Mouse (Mus musculus): ENCODE measurements around the gene Dock10. TPM values are rescaled to one million over a fixed set of nuclear protein-coding genes. Genes with fewer than 3 reads are reported as not detected.

Dock10 gene
- polyA plus RNA-seq, 1 experiment from 2014 or later, result 2.9 TPM

- Histone ChIP-seq H3K27me3 (ENCODE audit: control insufficient read depth, insufficient read depth, low read length) (no peaks in the 10 kb centered on the region), H3K4me3 (ENCODE audit: low read depth, low read length) (no peak overlapping the region), H3K36me3 (ENCODE audit: control insufficient read depth, insufficient read depth, low read length) (no peaks in the 10 kb centered on the region), H3K9me3 (ENCODE audit: control insufficient read depth, low read length) (no peaks in the 10 kb centered on the region), H3K4me1 (ENCODE audit: control insufficient read depth, insufficient read depth, low read length) (no peaks in the 10 kb centered on the region), H3K27ac (ENCODE audit: low read depth, low read length) (no peak overlapping the region), H3K9ac (ENCODE audit: low read length) (no peak overlapping the region), H3K4me2 (no peak overlapping the region)
- DNase-seq (ENCODE audit: low spot score, missing footprints) (no peak), ATAC-seq (ENCODE audit: low FRiP score) (no peak)
- WGBS, result 93% methylated on average over 3 of the region's 3 CpGs
Measured at GRCm38 (mm10) chr1:80671730-80672129, 86.6 kb downstream of the Dock10 start.

- no peak for DNase-seq (ENCODE audit: low spot score, missing footprints)
- no peak overlapping the region for H3K9ac ChIP-seq (ENCODE audit: low read length)
- H3K36me3 ChIP-seq (ENCODE audit: control insufficient read depth, insufficient read depth, low read length), result no peaks in the 10 kb centered on the region
- no peaks in the 10 kb centered on the region for H3K9me3 ChIP-seq (ENCODE audit: control insufficient read depth, low read length)
- no peaks in the 10 kb centered on the region for H3K27me3 ChIP-seq (ENCODE audit: control insufficient read depth, insufficient read depth, low read length)
- no peak overlapping the region for H3K4me2 ChIP-seq
- no peaks in the 10 kb centered on the region for H3K4me1 ChIP-seq (ENCODE audit: control insufficient read depth, insufficient read depth, low read length)
- ATAC-seq (ENCODE audit: low FRiP score), result no peak
- 85% methylated on average over 5 of the region's 5 CpGs for WGBS
- no peak overlapping the region for H3K4me3 ChIP-seq (ENCODE audit: low read depth, low read length)
- H3K27ac ChIP-seq (ENCODE audit: low read depth, low read length), result no peak overlapping the region
Measured at GRCm38 (mm10) chr1:80671056-80671455, 87.3 kb downstream of the Dock10 start.

GRCm38 (mm10) chr1:80670387-80670786 lies 87.9 kb downstream of the Dock10 start:
- H3K9me3 ChIP-seq (ENCODE audit: control insufficient read depth, low read length), result no peaks in the 10 kb centered on the region
- WGBS, result 79% methylated on average over 7 of the region's 7 CpGs
- no peak for ATAC-seq (ENCODE audit: low FRiP score)
- no peaks in the 10 kb centered on the region for H3K4me1 ChIP-seq (ENCODE audit: control insufficient read depth, insufficient read depth, low read length)
- no peak overlapping the region for H3K9ac ChIP-seq (ENCODE audit: low read length)
- no peak overlapping the region for H3K4me2 ChIP-seq
- no peak overlapping the region for H3K4me3 ChIP-seq (ENCODE audit: low read depth, low read length)
- H3K27ac ChIP-seq (ENCODE audit: low read depth, low read length), result no peak overlapping the region
- no peaks in the 10 kb centered on the region for H3K27me3 ChIP-seq (ENCODE audit: control insufficient read depth, insufficient read depth, low read length)
- no peaks in the 10 kb centered on the region for H3K36me3 ChIP-seq (ENCODE audit: control insufficient read depth, insufficient read depth, low read length)
- DNase-seq (ENCODE audit: low spot score, missing footprints), result no peak

GRCm38 (mm10) chr1:80665761-80666160 lies 92.6 kb downstream of the Dock10 start:
- Histone ChIP-seq H3K36me3 (ENCODE audit: control insufficient read depth, insufficient read depth, low read length) (no peaks in the 10 kb centered on the region), H3K27me3 (ENCODE audit: control insufficient read depth, insufficient read depth, low read length) (no peaks in the 10 kb centered on the region), H3K9ac (ENCODE audit: low read length) (no peak overlapping the region), H3K4me1 (ENCODE audit: control insufficient read depth, insufficient read depth, low read length) (no peaks in the 10 kb centered on the region), H3K4me2 (no peak overlapping the region), H3K4me3 (ENCODE audit: low read depth, low read length) (no peak overlapping the region), H3K27ac (ENCODE audit: low read depth, low read length) (no peak overlapping the region), H3K9me3 (ENCODE audit: control insufficient read depth, low read length) (no peaks in the 10 kb centered on the region)
- DNase-seq (ENCODE audit: low spot score, missing footprints), result no peak
- no peak for ATAC-seq (ENCODE audit: low FRiP score)

GRCm38 (mm10) chr1:80665161-80665560 lies 93.2 kb downstream of the Dock10 start:
- WGBS, result 90% methylated on average over 6 of the region's 6 CpGs
- no peaks in the 10 kb centered on the region for H3K4me1 ChIP-seq (ENCODE audit: control insufficient read depth, insufficient read depth, low read length)

GRCm38 (mm10) chr1:80661506-80662402 lies 96.6 kb downstream of the Dock10 start:
- no peak for ATAC-seq (ENCODE audit: low FRiP score)
- Histone ChIP-seq H3K9ac (ENCODE audit: low read length) (no peak overlapping the region), H3K27ac (ENCODE audit: low read depth, low read length) (no peak overlapping the region), H3K4me1 (ENCODE audit: control insufficient read depth, insufficient read depth, low read length) (no peaks in the 10 kb centered on the region), H3K36me3 (ENCODE audit: control insufficient read depth, insufficient read depth, low read length) (no peaks in the 10 kb centered on the region), H3K4me2 (no peak overlapping the region), H3K27me3 (ENCODE audit: control insufficient read depth, insufficient read depth, low read length) (no peaks in the 10 kb centered on the region), H3K9me3 (ENCODE audit: control insufficient read depth, low read length) (no peaks in the 10 kb centered on the region), H3K4me3 (ENCODE audit: low read depth, low read length) (no peak overlapping the region)
- no peak for DNase-seq (ENCODE audit: low spot score, missing footprints)
- 86% methylated on average over 11 of the region's 11 CpGs for WGBS

More at GRCm38 (mm10) chr1:80665161-80665560, 93.2 kb downstream of the Dock10 start:
- ATAC-seq (ENCODE audit: low FRiP score) (no peak), DNase-seq (ENCODE audit: low spot score, missing footprints) (no peak)
- Histone ChIP-seq H3K27me3 (ENCODE audit: control insufficient read depth, insufficient read depth, low read length) (no peaks in the 10 kb centered on the region), H3K9me3 (ENCODE audit: control insufficient read depth, low read length) (no peaks in the 10 kb centered on the region), H3K9ac (ENCODE audit: low read length) (no peak overlapping the region), H3K27ac (ENCODE audit: low read depth, low read length) (no peak overlapping the region), H3K4me3 (ENCODE audit: low read depth, low read length) (no peak overlapping the region), H3K36me3 (ENCODE audit: control insufficient read depth, insufficient read depth, low read length) (no peaks in the 10 kb centered on the region), H3K4me2 (no peak overlapping the region)

GRCm38 (mm10) chr1:80659465-80660245 lies 98.7 kb downstream of the Dock10 start:
- no peaks in the 10 kb centered on the region for H3K9me3 ChIP-seq (ENCODE audit: control insufficient read depth, low read length)
- no peak overlapping the region for H3K4me2 ChIP-seq
- H3K27ac ChIP-seq (ENCODE audit: low read depth, low read length), result no peak overlapping the region
- WGBS, result 74% methylated on average over 6 of the region's 6 CpGs
- H3K9ac ChIP-seq (ENCODE audit: low read length), result no peak overlapping the region
- H3K36me3 ChIP-seq (ENCODE audit: control insufficient read depth, insufficient read depth, low read length), result no peaks in the 10 kb centered on the region
- no peaks in the 10 kb centered on the region for H3K27me3 ChIP-seq (ENCODE audit: control insufficient read depth, insufficient read depth, low read length)
- no peak overlapping the region for H3K4me3 ChIP-seq (ENCODE audit: low read depth, low read length)
- no peaks in the 10 kb centered on the region for H3K4me1 ChIP-seq (ENCODE audit: control insufficient read depth, insufficient read depth, low read length)
- no peak for ATAC-seq (ENCODE audit: low FRiP score)
- no peak for DNase-seq (ENCODE audit: low spot score, missing footprints)

- WGBS, result 59% methylated on average over 2 of the region's 2 CpGs
- H3K9me3 ChIP-seq (ENCODE audit: control insufficient read depth, low read length), result no peaks in the 10 kb centered on the region
- peak; percentile 38; the same call in 1 of the 2 replicates for ATAC-seq (ENCODE audit: low FRiP score)
- H3K36me3 ChIP-seq (ENCODE audit: control insufficient read depth, insufficient read depth, low read length), result no peaks in the 10 kb centered on the region
- H3K27me3 ChIP-seq (ENCODE audit: control insufficient read depth, insufficient read depth, low read length), result no peaks in the 10 kb centered on the region
- no peak overlapping the region for H3K27ac ChIP-seq (ENCODE audit: low read depth, low read length)
- no peaks in the 10 kb centered on the region for H3K4me1 ChIP-seq (ENCODE audit: control insufficient read depth, insufficient read depth, low read length)
- DNase-seq (ENCODE audit: low spot score, missing footprints), result no peak
- no peak overlapping the region for H3K9ac ChIP-seq (ENCODE audit: low read length)
- H3K4me2 ChIP-seq, result no peak overlapping the region
- H3K4me3 ChIP-seq (ENCODE audit: low read depth, low read length), result no peak overlapping the region
Measured at GRCm38 (mm10) chr1:80656389-80656788, 101.9 kb downstream of the Dock10 start.

GRCm38 (mm10) chr1:80655854-80656253 lies 102.5 kb downstream of the Dock10 start:
- no peaks in the 10 kb centered on the region for H3K4me1 ChIP-seq (ENCODE audit: control insufficient read depth, insufficient read depth, low read length)
- no peak overlapping the region for H3K27ac ChIP-seq (ENCODE audit: low read depth, low read length)
- H3K9me3 ChIP-seq (ENCODE audit: control insufficient read depth, low read length), result no peaks in the 10 kb centered on the region
- WGBS, result 88% methylated on average over 1 of the region's 1 CpGs
- no peaks in the 10 kb centered on the region for H3K36me3 ChIP-seq (ENCODE audit: control insufficient read depth, insufficient read depth, low read length)
- no peak overlapping the region for H3K4me3 ChIP-seq (ENCODE audit: low read depth, low read length)
- DNase-seq (ENCODE audit: low spot score, missing footprints) (no peak), ATAC-seq (ENCODE audit: low FRiP score) (no peak)
- no peak overlapping the region for H3K4me2 ChIP-seq
- H3K27me3 ChIP-seq (ENCODE audit: control insufficient read depth, insufficient read depth, low read length), result no peaks in the 10 kb centered on the region
- H3K9ac ChIP-seq (ENCODE audit: low read length), result no peak overlapping the region
